Mouse (Mus musculus): ENCODE data around the gene B3gntl1.

DNA sequence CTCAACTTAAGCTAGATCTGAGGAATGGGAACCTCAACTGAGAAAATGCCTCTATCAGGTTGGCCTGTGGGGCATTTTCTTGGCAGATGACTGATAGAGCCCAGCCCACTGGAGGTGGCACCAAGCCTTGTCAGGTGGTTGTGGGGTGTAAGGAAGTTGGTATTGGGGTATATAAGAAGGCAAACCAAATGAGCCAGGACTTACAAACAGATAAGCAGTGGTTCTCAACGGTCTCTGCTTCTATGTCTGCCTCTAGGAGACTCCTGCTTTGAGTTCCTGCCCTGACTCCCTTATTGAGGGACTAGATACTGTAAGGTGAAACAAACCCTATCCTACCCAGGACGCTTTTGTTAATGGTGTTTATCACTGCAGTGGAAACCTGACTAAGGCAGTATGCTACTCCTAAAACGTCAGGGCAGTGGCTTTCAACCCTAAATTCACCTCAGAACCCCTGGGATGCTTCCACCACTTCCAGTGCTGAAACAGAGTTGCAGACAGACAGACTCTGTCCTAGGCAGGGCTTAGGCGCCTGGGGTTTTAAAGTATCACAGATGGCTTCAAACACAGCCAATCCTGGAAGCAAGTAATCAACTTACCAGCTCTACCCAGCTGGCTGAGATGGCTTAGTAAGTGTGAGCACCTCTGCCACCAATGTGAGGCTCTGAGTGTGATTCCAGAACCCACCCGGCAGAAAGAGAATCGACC is 17.0 kb downstream of the B3gntl1 start:
- TF ChIP-seq GATA1 (IDR thresholded peaks at IDR 0.05; ENCODE audit: low read length): no peak
- TF ChIP-seq TAL1 (IDR thresholded peaks at IDR 0.05; ENCODE audit: low read length): no peak

Measured in erythroblast, embryonic 14.5 days (primary cell).